Mouse (Mus musculus) testis, adult 2 months (tissue): ENCODE data around the gene Bud13.

ENCODE experiments used
- CTCF ChIP-seq: fragments of 200-500 bp; IDR thresholded peaks from 2 replicates; pipeline ENCODE4 v1.5.1; 2012; ENCODE audit warnings: low read depth, mild to moderate bottlenecking, inconsistent platforms, low read length, moderate library complexity; ENCODE audit not compliant: control insufficient read depth, insufficient read depth, insufficient replicate concordance
- POLR2A ChIP-seq: fragments of 200-500 bp; IDR thresholded peaks from 2 replicates; pipeline ENCODE4 v1.6.1; 2012; ENCODE audit warnings: low read depth, mild to moderate bottlenecking, inconsistent platforms, low read length, moderate library complexity; ENCODE audit not compliant: control insufficient read depth

- TF ChIP-seq CTCF (peak; percentile 13; the same call in 1 of the 2 replicates), POLR2A (no peak)
Measured at GRCm38 (mm10) chr9:46309121-46309520, 26.3 kb downstream of the Bud13 start.
